Mouse (Mus musculus): Measurements from ENCODE around the gene Zfp770.
"Not testable (repeated sequence)": the region's sequence is repeated elsewhere in the genome, so short reads cannot be mapped to it uniquely, and the experiment has no call there.

Gene Zfp770

GRCm38 (mm10) chr2:114200932-114201559, at the start of gene Zfp770:
TSS of gene Zfp770 (minus strand) at chr2:114201469.
- peak; percentile 46 to 72 for DNase-seq

- DNase-seq = no peak
Measured at GRCm38 (mm10) chr2:114249440-114249839, 48.2 kb upstream of the Zfp770 start.

GRCm38 (mm10) chr2:114237639-114238038, 36.4 kb upstream of the Zfp770 start:
- no peak for DNase-seq

GRCm38 (mm10) chr2:114236566-114236965, 35.3 kb upstream of the Zfp770 start:
- no peak for DNase-seq

GRCm38 (mm10) chr2:114235584-114235983, 34.3 kb upstream of the Zfp770 start:
- no peak for DNase-seq

- no peak for DNase-seq
Measured at GRCm38 (mm10) chr2:114231248-114231647, 30.0 kb upstream of the Zfp770 start.

- no peak for DNase-seq
Measured at GRCm38 (mm10) chr2:114228672-114229071, 27.4 kb upstream of the Zfp770 start.

- DNase-seq = no peak
Measured at GRCm38 (mm10) chr2:114205036-114205435, 3.8 kb upstream of the Zfp770 start.

- DNase-seq = no peak
Measured at GRCm38 (mm10) chr2:114201574-114201973, 305 bp upstream of the Zfp770 start.

- DNase-seq = no peak
Measured at GRCm38 (mm10) chr2:114196421-114196820, 4.8 kb downstream of the Zfp770 start.

GRCm38 (mm10) chr2:114186924-114187323, 14.3 kb downstream of the Zfp770 start, which contains the start of gene Aqr:
TSS of gene Aqr (minus strand) at chr2:114187024.
- not testable (repeated sequence) for DNase-seq

- DNase-seq = no peak
Measured at GRCm38 (mm10) chr2:114177802-114178733, 23.2 kb downstream of the Zfp770 start.

- peak; percentile 66 to 74 for DNase-seq
Measured at GRCm38 (mm10) chr2:114174651-114175484, 26.4 kb downstream of the Zfp770 start.

- no peak for DNase-seq
Measured at GRCm38 (mm10) chr2:114173248-114173647, 28.0 kb downstream of the Zfp770 start.

- DNase-seq = no peak
Measured at GRCm38 (mm10) chr2:114167837-114168236, 33.4 kb downstream of the Zfp770 start.

GRCm38 (mm10) chr2:114161978-114162377, 39.3 kb downstream of the Zfp770 start:
- no peak for DNase-seq

- no peak for DNase-seq
Measured at GRCm38 (mm10) chr2:114157345-114157744, 43.9 kb downstream of the Zfp770 start.

- DNase-seq = no peak
Measured at GRCm38 (mm10) chr2:114156639-114157038, 44.6 kb downstream of the Zfp770 start.

- no peak for DNase-seq
Measured at GRCm38 (mm10) chr2:114153247-114153646, 48.0 kb downstream of the Zfp770 start.

- no peak for DNase-seq
Measured at GRCm38 (mm10) chr2:114146864-114147458, 54.3 kb downstream of the Zfp770 start.

GRCm38 (mm10) chr2:114145315-114145801, 55.9 kb downstream of the Zfp770 start:
- peak in 1 of 2 experiments; percentile 35 for DNase-seq

- no peak for DNase-seq
Measured at GRCm38 (mm10) chr2:114144915-114145314, 56.4 kb downstream of the Zfp770 start.

Data from spleen, adult 18-20 months (tissue).